Mouse (Mus musculus): ENCODE data around the gene Hspd1.

DNA sequence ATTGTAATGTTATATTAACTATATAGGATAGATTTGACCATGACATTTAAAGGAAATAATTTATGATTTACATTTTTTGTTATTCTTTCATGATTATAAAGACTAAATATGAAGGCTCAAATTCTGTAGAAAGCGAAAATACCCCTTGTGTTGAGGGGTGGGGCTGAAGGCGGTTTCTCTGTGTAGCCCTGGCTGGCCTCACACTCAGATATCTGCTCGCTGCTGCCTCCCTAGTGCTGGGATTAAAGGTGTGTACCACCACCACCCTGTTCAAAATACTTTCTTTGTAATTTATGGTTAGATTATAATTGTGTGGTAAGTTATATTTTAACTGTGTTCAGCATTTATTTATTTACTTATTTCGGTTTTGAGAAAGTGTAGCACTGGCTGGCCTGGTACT is 26.3 kb downstream of the Hspd1 start:
- TF ChIP-seq CTCF (IDR thresholded peaks at IDR 0.05; ENCODE audit: low read depth), result no peak
- no peak for TF ChIP-seq EP300 (optimal IDR thresholded peaks at IDR 0.05)
